Mouse (Mus musculus) liver, postnatal 0 days (tissue): ENCODE measurements around the gene Cd27. TPM values are rescaled to one million over a fixed set of nuclear protein-coding genes. Genes with fewer than 3 reads are reported as not detected.
"Not testable (repeated sequence)": the region's sequence is repeated elsewhere in the genome, so short reads cannot be mapped to it uniquely, and the experiment has no call there.

ENCODE experiments used
- ATAC-seq: fragments of 200-750 bp; cut with Nextera tagmentation; 2 replicates; pipeline ENCODE4 v1.8.0; 2017; ENCODE audit warnings: mild to moderate bottlenecking, moderate library complexity
- DNase-seq: peaks from one replicate; pipeline ENCODE4 v3.0.0-alpha.2; 2016
- H3K27ac ChIP-seq: fragments of 300-500 bp; sonication (generic); 2 replicates; pipeline ENCODE4 v1.5.1; 2014; ENCODE audit warnings: antibody characterized with exemption, moderate library complexity, mild to moderate bottlenecking, low read depth
- H3K27me3 ChIP-seq: fragments of 300-500 bp; sonication (generic); 2 replicates; pipeline ENCODE4 v1.6.1; 2014; ENCODE audit warnings: low read length, control low read depth, mixed read lengths; ENCODE audit not compliant: insufficient read depth
- H3K36me3 ChIP-seq: fragments of 300-500 bp; sonication (generic); replicated peaks from 2 replicates; pipeline ENCODE4 v1.6.1; 2014; ENCODE audit warnings: mild to moderate bottlenecking, control low read depth, low read length, moderate library complexity, mixed read lengths; ENCODE audit not compliant: insufficient read depth
- H3K4me1 ChIP-seq: fragments of 300-500 bp; sonication (generic); 2 replicates; pipeline ENCODE4 v1.6.1; 2014; ENCODE audit warnings: antibody characterized with exemption, mild to moderate bottlenecking, control low read depth; ENCODE audit not compliant: insufficient read depth
- H3K4me2 ChIP-seq: fragments of 300-500 bp; sonication (generic); 2 replicates; pipeline ENCODE4 v1.6.1; 2014; ENCODE audit warnings: low read depth, mild to moderate bottlenecking, low read length, moderate library complexity, mixed read lengths
- H3K4me3 ChIP-seq: fragments of 300-500 bp; sonication (generic); 2 replicates; pipeline ENCODE4 v1.5.1; 2014; ENCODE audit warnings: low read depth, low read length
- H3K9ac ChIP-seq: fragments of 300-500 bp; sonication (generic); replicated peaks from 2 replicates; pipeline ENCODE4 v1.6.1; 2014; ENCODE audit warnings: mild to moderate bottlenecking, moderate library complexity
- H3K9me3 ChIP-seq: fragments of 300-500 bp; sonication (generic); 2 replicates; pipeline ENCODE4 v1.6.1; 2016; ENCODE audit warnings: mild to moderate bottlenecking, control low read depth, low read length, mixed read lengths
- CTCF ChIP-seq: sonication (generic); IDR thresholded peaks from 2 replicates; pipeline ENCODE4 v1.5.1; 2016; ENCODE audit warnings: antibody characterized with exemption, low read depth
- EP300 ChIP-seq: IDR thresholded peaks from 2 replicates; pipeline ENCODE4 v1.6.1; 2016; ENCODE audit warnings: antibody characterized with exemption, low read depth, mild to moderate bottlenecking
- WGBS: fragments of 180-500 bp; shearing (Covaris S2); extraction: QIAGEN DNeasy Blood & Tissue Kit; methylation state at CpG from one replicate; pipeline ENCODE4 v1.1.7; 2014; ENCODE audit not compliant: insufficient replicate concordance; 5-methylcytosine and 5-hydroxymethylcytosine counted together
- polyA plus RNA-seq: library from polyadenylated mRNA; unstranded; fragments of >200 nt; fragmentation: Nextera tagmentation; extraction: Ambion mirVana; gene quantifications from 2 replicates; pipeline ENCODE4 v1.2.1, GENCODE M21; 2015

The Cd27 gene
- polyA plus RNA-seq: 1.1 and 2.3 TPM in 2 replicates

DNA sequence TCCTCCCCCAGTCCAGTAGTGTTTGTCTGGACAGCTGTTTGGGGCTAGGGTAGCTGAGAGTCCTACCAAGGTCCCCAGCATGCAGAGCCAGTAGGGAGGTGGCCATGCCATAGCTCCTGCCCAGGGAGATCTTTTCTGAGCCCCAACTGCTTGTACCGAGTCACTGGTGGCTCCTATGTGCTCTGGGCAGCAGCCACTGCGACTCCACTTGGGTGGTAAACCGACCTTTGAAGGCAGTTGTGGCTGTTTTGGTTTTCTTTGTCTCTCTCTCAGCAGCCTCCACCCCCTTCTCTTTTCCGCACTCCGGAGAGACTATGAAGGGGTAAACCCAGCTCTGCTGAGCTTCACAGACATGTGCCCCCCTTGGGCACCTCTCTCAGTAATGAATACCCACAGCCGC is at the start of gene Cd27:
Gene Cd27 (minus strand): TSS at position 229 of the 400 bp plus-strand sequence.
- H3K4me2 ChIP-seq: no peak within 1 kb of the TSS
- no peaks in the 10 kb centered on the region for H3K36me3 ChIP-seq
- no peak for DNase-seq
- no peak within 1 kb of the TSS for H3K9ac ChIP-seq
- no peak within 1 kb of the TSS for H3K27ac ChIP-seq
- no peak for TF ChIP-seq CTCF
- ATAC-seq: no peak
- peaks cover 24% of the 10 kb centered on the region for H3K4me1 ChIP-seq
- H3K27me3 ChIP-seq: no peaks in the 10 kb centered on the region
- 40% methylated on average over 6 of the region's 6 CpGs for WGBS
- H3K4me3 ChIP-seq: no peak within 1 kb of the TSS
- no peaks in the 10 kb centered on the region for H3K9me3 ChIP-seq

DNA sequence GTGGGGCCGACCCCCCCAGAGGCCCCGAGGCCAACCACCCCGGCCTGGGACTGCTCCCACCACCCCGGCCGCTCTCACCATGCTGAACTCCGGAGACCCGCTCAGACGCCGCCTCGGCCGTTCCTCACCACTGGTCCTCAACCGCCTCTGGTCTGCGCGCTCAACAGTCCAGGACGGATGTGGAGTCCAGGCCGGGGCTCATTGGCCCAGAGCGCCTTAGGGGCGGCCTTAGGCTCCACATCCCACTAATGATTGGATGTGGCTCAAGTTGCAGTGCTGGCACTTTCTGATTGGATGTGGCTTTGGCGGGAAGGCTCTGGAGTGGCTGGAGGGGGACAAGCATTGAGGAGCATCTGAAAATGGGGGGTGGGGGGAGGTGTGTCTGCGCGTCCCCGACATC is 49.1 kb upstream of the Cd27 start, which contains the start of gene Tuba3a:
Gene Tuba3a (minus strand): TSS at position 153 of the 400 bp plus-strand sequence.
- TF ChIP-seq CTCF (no peak), EP300 (no peak)
- no peak within 1 kb of the TSS for H3K9ac ChIP-seq
- H3K27ac ChIP-seq: no peak within 1 kb of the TSS
- no peaks in the 10 kb centered on the region for H3K27me3 ChIP-seq
- no peak for ATAC-seq
- no peak within 1 kb of the TSS for H3K4me3 ChIP-seq
- no peaks in the 10 kb centered on the region for H3K4me1 ChIP-seq
- no peaks in the 10 kb centered on the region for H3K9me3 ChIP-seq
- WGBS: 92% methylated on average over 22 of the region's 22 CpGs
- H3K36me3 ChIP-seq: no peaks in the 10 kb centered on the region
- DNase-seq: no peak
- no peak within 1 kb of the TSS for H3K4me2 ChIP-seq

DNA sequence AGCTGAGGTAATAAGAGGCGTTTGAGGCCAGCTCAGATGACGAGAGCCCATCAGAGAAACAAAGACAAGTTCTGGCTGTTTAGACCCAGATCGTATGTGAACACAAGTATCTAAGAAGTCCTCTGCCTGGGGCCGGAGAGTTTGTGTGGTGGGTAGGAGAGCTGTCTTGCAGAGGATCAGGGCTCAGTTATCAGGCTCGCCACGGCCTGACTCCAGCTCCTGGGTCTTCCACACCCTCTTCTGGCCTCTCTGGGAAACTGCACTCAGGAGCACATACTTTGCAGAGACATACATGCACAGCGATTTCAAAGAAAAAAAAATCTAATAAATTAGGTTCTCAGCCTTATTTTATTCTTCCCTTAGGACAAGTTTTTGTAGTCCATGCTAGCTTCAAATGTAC is 47.9 kb upstream of the Cd27 start:
- WGBS: 83% methylated on average over 7 of the region's 7 CpGs
- ATAC-seq: no peak
- H3K36me3 ChIP-seq: no peaks in the 10 kb centered on the region

DNA sequence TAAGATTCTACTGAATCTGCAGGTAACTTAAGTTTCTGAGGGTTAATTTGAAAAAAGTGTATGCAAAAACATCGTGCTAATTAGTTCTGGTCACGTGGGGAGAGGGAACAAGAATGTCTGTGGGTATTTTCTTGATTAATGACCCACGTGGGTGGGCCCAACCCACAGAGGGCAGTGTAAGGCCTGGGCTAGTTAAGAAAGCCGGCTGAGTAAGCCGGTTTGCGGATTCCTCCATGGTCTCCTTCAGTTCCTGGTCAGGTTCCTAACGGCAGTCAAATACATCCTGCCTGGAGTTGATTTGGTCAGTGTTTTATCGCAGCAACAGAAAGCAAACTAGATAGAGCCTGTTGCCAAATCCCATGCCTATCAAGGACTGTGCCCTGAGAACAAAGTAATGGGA is 47.4 kb upstream of the Cd27 start:
- Histone ChIP-seq H3K9me3 (no peaks in the 10 kb centered on the region), H3K27me3 (no peaks in the 10 kb centered on the region), H3K4me3 (no peak overlapping the region), H3K4me2 (no peak overlapping the region), H3K4me1 (no peaks in the 10 kb centered on the region), H3K9ac (no peak overlapping the region), H3K36me3 (no peaks in the 10 kb centered on the region), H3K27ac (no peak overlapping the region)
- no peak for TF ChIP-seq EP300
- TF ChIP-seq CTCF: peak; percentile 11; the same call in 1 of the 2 replicates
- 62% methylated on average over 8 of the region's 8 CpGs for WGBS
- ATAC-seq: no peak
- no peak for DNase-seq

More for the DNA sequence above, 47.9 kb upstream of the Cd27 start:
- Histone ChIP-seq H3K27ac (no peak overlapping the region), H3K4me3 (no peak overlapping the region), H3K9me3 (no peaks in the 10 kb centered on the region), H3K4me2 (no peak overlapping the region), H3K27me3 (no peaks in the 10 kb centered on the region), H3K4me1 (no peaks in the 10 kb centered on the region), H3K9ac (no peak overlapping the region)
- no peak for TF ChIP-seq EP300
- 0 out of 2 replicates have a peak, but pooled peaks have one; percentile 4 for TF ChIP-seq CTCF
- no peak for DNase-seq

DNA sequence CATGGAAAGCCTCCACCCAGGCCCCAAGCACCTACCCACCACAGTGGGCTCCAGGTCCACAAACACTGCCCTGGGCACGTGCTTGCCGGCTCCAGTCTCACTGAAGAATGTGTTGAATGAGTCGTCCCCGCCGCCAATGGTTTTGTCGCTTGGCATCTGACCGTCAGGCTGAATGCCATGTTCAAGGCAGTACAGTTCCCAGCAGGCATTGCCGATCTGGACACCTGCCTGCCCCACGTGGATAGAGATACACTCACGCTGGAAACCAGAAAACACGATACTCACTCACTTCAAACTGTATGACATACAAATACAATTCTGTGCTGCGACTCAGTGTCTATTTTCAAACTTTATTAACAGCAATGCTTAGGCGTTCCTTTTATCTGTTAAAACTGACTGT is 45.9 kb upstream of the Cd27 start:
- not testable (repeated sequence) for H3K4me2 ChIP-seq, H3K27me3 ChIP-seq, DNase-seq, H3K27ac ChIP-seq, ATAC-seq, H3K4me3 ChIP-seq, H3K9me3 ChIP-seq, H3K9ac ChIP-seq, H3K4me1 ChIP-seq, H3K36me3 ChIP-seq
- WGBS: 85% methylated on average over 13 of the region's 13 CpGs

DNA sequence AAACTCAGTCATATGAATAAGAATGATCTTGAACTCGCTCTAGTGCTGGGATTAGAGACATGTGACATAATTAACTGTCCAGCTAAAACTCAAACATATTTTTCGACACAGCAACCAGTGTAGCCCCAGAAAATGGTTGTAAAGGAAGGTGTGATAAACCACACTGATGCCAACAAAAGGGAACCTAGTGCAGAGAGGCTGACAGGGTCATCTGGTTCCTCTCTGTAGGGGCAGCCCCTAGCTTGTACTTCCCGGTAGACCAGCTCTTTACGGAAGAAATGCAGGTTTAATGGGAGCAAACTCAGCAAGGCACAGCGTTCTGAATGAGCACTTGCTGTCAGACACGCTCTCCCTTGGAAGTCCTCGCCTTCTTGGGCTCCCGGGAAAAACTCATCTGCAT is 42.9 kb upstream of the Cd27 start:
- ATAC-seq: no peak
- 48% methylated on average over 8 of the region's 8 CpGs for WGBS
- no peak for DNase-seq
- no peaks in the 10 kb centered on the region for H3K36me3 ChIP-seq
- H3K9ac ChIP-seq: no peak overlapping the region
- TF ChIP-seq EP300 (no peak), CTCF (no peak)
- H3K4me2 ChIP-seq: no peak overlapping the region
- H3K9me3 ChIP-seq: no peaks in the 10 kb centered on the region
- H3K4me3 ChIP-seq: no peak overlapping the region
- H3K27ac ChIP-seq: no peak overlapping the region
- H3K27me3 ChIP-seq: no peaks in the 10 kb centered on the region
- no peaks in the 10 kb centered on the region for H3K4me1 ChIP-seq
